Mouse (Mus musculus) hindbrain, embryonic 12.5 days (tissue): ENCODE results near the gene Ccdc6. TPM values are rescaled to one million over a fixed set of nuclear protein-coding genes. Genes with fewer than 3 reads are reported as not detected.

Source experiments
- ATAC-seq: fragments of 200-750 bp; cut with Nextera tagmentation; 2 replicates; pipeline ENCODE4 v1.8.0; 2017; ENCODE audit warnings: moderate TSS enrichment; ENCODE audit not compliant: low FRiP score
- H3K27ac ChIP-seq: fragments of 300-500 bp; sonication (generic); 2 replicates; pipeline ENCODE4 v1.5.1; 2016; ENCODE audit warnings: mild to moderate bottlenecking
- H3K27me3 ChIP-seq: fragments of 300-500 bp; sonication (generic); 2 replicates; pipeline ENCODE4 v1.6.1; 2016; ENCODE audit warnings: mild to moderate bottlenecking
- H3K36me3 ChIP-seq: fragments of 300-500 bp; sonication (generic); 2 replicates; pipeline ENCODE4 v1.6.1; 2016; ENCODE audit warnings: mild to moderate bottlenecking
- H3K4me1 ChIP-seq: fragments of 300-500 bp; sonication (generic); 2 replicates; pipeline ENCODE4 v1.6.1; 2016
- H3K4me2 ChIP-seq: fragments of 300-500 bp; sonication (generic); replicated peaks from 2 replicates; pipeline ENCODE4 v1.6.1; 2016; ENCODE audit warnings: mild to moderate bottlenecking
- H3K4me3 ChIP-seq: fragments of 300-500 bp; sonication (generic); 2 replicates; pipeline ENCODE4 v1.5.1; 2016; ENCODE audit warnings: mild to moderate bottlenecking
- H3K9ac ChIP-seq: fragments of 300-500 bp; sonication (generic); 2 replicates; pipeline ENCODE4 v1.6.1; 2016; ENCODE audit warnings: mild to moderate bottlenecking, moderate library complexity
- H3K9me3 ChIP-seq: fragments of 300-500 bp; sonication (generic); replicated peaks from 2 replicates; pipeline ENCODE4 v1.6.1; 2016; ENCODE audit warnings: mild to moderate bottlenecking
- WGBS: fragments of 180-500 bp; shearing (Covaris S2); methylation state at CpG from one replicate; pipeline ENCODE4 v1.1.7; 2016; 5-methylcytosine and 5-hydroxymethylcytosine counted together
- polyA plus RNA-seq: library from polyadenylated mRNA; unstranded; fragments of >200 nt; fragmentation: Nextera tagmentation; extraction: Ambion mirVana; gene quantifications from 2 replicates; pipeline ENCODE4 v1.2.1, GENCODE M21; 2016

Ccdc6 gene
- polyA plus RNA-seq, 1 experiment from 2014 or later = 17.0 TPM

DNA sequence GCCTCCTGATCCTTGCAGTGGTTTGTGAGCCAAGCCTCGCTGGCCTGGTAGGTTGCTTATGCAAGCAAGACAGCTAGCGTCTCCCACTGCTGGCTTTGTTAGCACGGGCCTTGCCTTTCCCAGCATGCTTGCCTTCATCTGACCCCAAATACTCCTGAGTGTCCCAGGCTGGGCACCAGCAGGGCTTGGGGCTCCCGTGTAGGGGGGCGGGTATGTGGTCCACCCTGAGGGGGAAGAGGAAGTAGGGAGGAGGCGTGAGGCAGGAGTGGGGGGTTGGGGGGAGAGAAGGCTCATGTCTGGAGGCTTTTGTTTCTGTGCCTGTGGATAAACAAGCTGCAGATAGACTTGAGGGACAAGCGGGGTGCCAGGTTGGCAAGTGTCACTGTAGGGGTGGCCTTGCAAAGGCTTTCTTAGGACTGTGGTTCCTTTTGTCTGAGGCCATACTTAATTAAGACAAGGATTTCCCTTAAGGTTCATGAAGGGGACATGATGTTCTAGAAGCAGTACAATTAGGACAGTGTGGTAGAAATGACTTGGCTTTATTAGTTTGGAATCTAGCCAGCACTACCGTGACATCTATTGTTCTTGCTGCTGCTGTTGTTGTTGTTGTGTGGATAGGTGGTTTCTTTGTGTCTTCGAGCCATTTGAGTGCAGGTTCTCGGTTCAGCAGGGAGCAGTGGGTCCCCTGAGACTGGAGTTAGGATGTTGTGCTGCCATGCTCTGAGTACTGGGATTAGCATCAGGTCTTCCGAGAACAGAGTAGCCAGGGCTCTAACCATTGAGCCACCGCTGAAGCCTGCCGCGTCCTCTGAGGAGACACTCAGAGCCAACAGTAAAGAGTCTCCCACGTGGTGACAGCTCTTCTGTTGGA, 86.5 kb downstream of the Ccdc6 start:
- Histone ChIP-seq H3K4me1 (peaks cover 10% of the 10 kb centered on the region), H3K9me3 (no peaks in the 10 kb centered on the region), H3K9ac (no peak overlapping the region), H3K36me3 (peaks cover 29% of the 10 kb centered on the region), H3K4me3 (no peak overlapping the region), H3K27me3 (no peaks in the 10 kb centered on the region), H3K4me2 (no peak overlapping the region), H3K27ac (no peak overlapping the region; the same call in none of the 2 replicates)
- 66% methylated on average over 15 of the region's 15 CpGs for WGBS
- ATAC-seq = no peak

DNA sequence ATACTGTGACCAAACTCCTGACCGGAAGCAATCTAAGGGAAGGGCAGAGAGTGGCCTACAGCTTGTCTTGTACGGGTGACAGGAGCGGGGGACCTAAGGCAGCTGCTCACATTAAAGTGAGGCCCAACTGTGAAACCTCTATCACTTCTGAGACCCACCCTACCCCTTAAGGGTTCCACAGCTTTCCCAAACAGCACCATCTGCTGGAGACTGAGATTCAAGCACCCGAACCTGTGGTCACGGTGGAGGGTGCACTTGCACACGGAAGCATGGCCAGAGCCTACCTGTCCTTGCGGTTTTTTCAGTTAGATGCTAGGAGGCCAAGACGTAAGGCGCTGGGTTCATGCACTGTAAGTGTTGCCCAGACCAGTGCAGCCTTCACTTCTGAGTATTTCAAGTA, 89.2 kb downstream of the Ccdc6 start:
- peaks cover 10% of the 10 kb centered on the region for H3K4me1 ChIP-seq
- WGBS = 82% methylated on average over 9 of the region's 9 CpGs
- ATAC-seq = no peak
- H3K27ac ChIP-seq = no peak overlapping the region
- no peak overlapping the region for H3K4me2 ChIP-seq
- no peak overlapping the region for H3K9ac ChIP-seq
- H3K4me3 ChIP-seq = no peak overlapping the region
- H3K9me3 ChIP-seq = no peaks in the 10 kb centered on the region
- peaks cover 41% of the 10 kb centered on the region for H3K36me3 ChIP-seq
- no peaks in the 10 kb centered on the region for H3K27me3 ChIP-seq

DNA sequence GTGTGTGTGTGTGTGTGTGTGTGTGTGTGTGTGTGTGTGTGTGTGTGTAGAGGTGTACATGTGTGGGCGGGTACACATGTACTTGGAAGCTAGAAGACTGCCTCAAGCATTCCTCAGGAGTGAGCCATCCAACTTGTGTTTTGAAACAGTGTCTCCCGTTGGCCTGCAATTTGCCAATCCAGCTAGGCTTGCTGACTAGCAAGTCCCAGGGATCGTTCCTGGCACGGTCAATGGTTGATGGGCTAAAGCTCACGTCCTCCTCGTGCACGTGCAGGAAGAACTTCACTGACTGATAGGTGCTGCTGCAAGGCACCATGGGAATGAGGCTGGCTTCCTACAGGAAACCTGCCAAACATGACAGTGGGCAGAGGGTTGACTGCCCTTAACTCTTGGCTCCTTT, 89.7 kb downstream of the Ccdc6 start:
- H3K9me3 ChIP-seq = no peaks in the 10 kb centered on the region
- H3K27ac ChIP-seq = no peak overlapping the region
- WGBS = 94% methylated on average over 7 of the region's 7 CpGs
- H3K9ac ChIP-seq = no peak overlapping the region
- ATAC-seq = no peak
- peaks cover 10% of the 10 kb centered on the region for H3K4me1 ChIP-seq
- no peak overlapping the region for H3K4me2 ChIP-seq
- no peaks in the 10 kb centered on the region for H3K27me3 ChIP-seq
- H3K36me3 ChIP-seq = peaks cover 43% of the 10 kb centered on the region
- H3K4me3 ChIP-seq = no peak overlapping the region

DNA sequence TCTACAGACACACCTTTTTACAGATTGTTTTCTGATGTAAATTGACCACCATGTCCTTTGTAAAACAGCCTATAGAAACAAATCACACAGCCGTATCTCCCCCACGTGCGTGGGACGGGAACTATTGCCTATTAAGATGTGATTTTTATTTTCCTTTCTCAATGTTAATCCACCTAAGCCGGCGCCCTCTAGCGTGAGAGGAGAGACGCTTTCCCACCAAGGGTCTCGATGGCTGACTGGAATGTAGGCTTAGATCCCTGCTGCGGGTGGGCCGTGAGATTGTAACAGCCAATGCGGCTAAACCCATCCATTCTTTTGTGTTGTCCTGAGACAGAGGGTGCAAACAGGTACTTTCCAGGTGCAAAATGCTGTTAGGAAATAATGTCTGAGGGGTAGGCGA, 92.9 kb downstream of the Ccdc6 start:
- Histone ChIP-seq H3K4me3 (no peak overlapping the region), H3K9me3 (no peaks in the 10 kb centered on the region), H3K9ac (no peak overlapping the region), H3K27me3 (no peaks in the 10 kb centered on the region), H3K36me3 (peaks cover 49% of the 10 kb centered on the region), H3K4me1 (no peaks in the 10 kb centered on the region), H3K4me2 (no peak overlapping the region), H3K27ac (no peak overlapping the region)
- ATAC-seq = no peak
- WGBS = 82% methylated on average over 13 of the region's 13 CpGs

DNA sequence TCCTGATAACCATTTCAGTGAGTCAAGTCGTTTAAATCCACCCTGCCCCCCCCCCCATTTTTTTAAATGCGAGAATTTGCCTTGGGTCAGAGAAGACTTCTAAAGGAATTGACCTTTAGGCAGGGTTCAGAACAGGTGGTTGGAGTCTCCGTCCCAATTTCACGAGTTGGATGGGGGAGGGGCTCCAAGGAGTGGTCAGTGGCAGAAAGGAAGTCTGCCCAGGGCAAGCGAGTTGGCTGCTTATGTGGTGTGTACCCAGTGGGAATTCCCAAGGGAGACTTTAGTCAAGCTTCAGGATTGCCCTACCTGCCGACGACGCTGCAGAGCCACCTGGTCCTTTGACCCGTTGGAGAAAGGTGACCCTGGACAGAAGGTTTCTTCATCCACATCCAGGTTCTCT, 97.4 kb downstream of the Ccdc6 start:
- H3K27me3 ChIP-seq = no peaks in the 10 kb centered on the region
- H3K4me3 ChIP-seq = no peak overlapping the region
- H3K27ac ChIP-seq = no peak overlapping the region
- H3K4me2 ChIP-seq = no peak overlapping the region
- WGBS = 67% methylated on average over 9 of the region's 9 CpGs
- peaks cover 25% of the 10 kb centered on the region for H3K36me3 ChIP-seq
- no peak for ATAC-seq
- H3K9ac ChIP-seq = no peak overlapping the region
- H3K4me1 ChIP-seq = no peaks in the 10 kb centered on the region
- H3K9me3 ChIP-seq = no peaks in the 10 kb centered on the region

DNA sequence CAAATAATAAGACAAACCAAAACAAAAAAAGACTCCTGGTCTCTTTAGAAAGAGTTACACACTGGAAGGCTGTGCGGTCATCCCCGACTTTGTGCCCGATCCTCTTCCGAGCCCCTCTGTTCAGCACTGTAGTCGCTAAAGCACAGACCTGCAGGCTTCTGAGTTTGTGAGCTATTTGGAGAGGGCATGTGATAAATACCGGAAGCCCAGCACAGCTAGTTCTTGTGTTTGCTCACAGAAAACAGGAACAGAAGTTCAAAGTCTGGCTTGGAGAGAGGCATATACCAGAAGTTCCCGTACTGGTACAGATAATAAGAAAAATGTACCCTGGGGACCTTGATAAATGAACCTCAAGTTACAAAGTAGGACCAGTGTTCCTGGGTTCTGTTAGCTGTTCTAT, 98.4 kb downstream of the Ccdc6 start:
- Histone ChIP-seq H3K4me1 (no peaks in the 10 kb centered on the region), H3K4me2 (no peak overlapping the region), H3K9me3 (no peaks in the 10 kb centered on the region), H3K27ac (no peak overlapping the region), H3K36me3 (peaks cover 16% of the 10 kb centered on the region; the same call in 1 of the 2 replicates), H3K4me3 (no peak overlapping the region), H3K27me3 (no peaks in the 10 kb centered on the region), H3K9ac (no peak overlapping the region)
- ATAC-seq = no peak
- 79% methylated on average over 7 of the region's 7 CpGs for WGBS

DNA sequence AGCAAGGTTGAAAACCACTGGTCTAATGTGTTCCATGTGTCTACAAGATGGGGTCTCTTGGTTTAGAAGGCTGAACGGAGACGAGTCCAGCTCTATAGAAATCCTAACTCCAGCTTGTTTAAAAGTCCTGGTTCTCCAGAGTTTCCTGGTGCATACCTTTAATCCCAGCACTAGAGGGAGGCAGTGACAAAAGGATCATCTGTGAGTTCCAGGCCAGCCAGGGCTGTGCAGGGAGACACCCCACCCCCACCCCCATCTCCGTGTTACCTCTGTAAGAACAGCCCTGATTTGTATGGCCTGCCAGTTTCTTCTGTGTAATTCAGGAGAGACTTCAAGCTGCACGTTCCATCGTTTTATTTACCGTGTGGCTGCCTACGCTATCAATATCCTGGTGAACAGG, 98.9 kb downstream of the Ccdc6 start:
- Histone ChIP-seq H3K27ac (no peak overlapping the region), H3K27me3 (no peaks in the 10 kb centered on the region), H3K4me3 (no peak overlapping the region), H3K4me2 (no peak overlapping the region), H3K36me3 (peaks cover 16% of the 10 kb centered on the region; the same call in 1 of the 2 replicates), H3K4me1 (no peaks in the 10 kb centered on the region; the same call in 1 of the 2 replicates), H3K9me3 (no peaks in the 10 kb centered on the region), H3K9ac (no peak overlapping the region)
- no peak for ATAC-seq
- WGBS = 65% methylated on average over 7 of the region's 7 CpGs

DNA sequence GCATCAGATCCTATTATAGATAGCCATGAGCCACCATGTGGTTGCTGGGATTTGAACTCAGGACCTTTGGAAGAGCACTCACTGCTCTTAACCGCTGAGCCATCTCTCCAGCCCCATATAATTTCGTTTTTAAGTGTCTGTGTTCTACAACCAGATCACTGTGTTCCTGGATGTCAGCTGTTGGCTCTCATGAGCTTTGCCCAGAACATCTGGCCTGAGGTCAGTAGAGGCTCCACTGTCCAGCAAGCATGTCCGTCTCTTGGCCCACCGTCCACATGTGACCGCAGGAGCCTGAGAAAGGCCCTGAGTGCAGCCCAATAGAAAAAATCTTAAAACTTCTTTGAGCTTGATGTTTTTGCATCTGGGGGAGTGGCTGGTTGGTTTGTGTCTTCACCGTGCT, 99.7 kb downstream of the Ccdc6 start:
- H3K27me3 ChIP-seq = no peaks in the 10 kb centered on the region
- WGBS = 91% methylated on average over 6 of the region's 6 CpGs
- ATAC-seq = no peak

DNA sequence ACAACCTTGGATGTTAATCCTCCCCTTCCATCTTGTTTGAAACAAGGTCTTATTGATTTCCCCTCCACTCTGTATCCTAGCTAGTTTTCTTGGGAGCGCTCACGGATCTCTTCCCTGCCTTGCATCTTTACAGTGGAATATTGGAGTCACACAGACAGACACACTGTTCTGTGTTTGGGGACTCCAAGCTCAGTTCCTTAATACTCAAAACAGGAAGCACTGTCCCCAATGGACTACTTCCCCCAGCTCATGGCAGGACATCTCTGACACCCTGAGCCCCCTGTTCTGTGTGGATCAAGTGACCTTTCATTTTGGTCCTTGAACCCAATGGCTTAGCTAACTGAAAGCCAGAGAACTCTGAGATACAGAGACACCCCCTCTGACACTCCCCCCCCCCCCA, 100.7 kb downstream of the Ccdc6 start:
- Histone ChIP-seq H3K9me3 (no peaks in the 10 kb centered on the region), H3K4me2 (no peak overlapping the region), H3K4me3 (no peak overlapping the region), H3K27ac (no peak overlapping the region), H3K36me3 (peaks cover 3% of the 10 kb centered on the region; the same call in 1 of the 2 replicates), H3K4me1 (no peaks in the 10 kb centered on the region; the same call in 1 of the 2 replicates), H3K27me3 (no peaks in the 10 kb centered on the region), H3K9ac (no peak overlapping the region)
- 83% methylated on average over 2 of the region's 2 CpGs for WGBS
- ATAC-seq = no peak

More for the DNA sequence above, 99.7 kb downstream of the Ccdc6 start:
- Histone ChIP-seq H3K9me3 (no peaks in the 10 kb centered on the region), H3K27ac (no peak overlapping the region), H3K4me1 (no peaks in the 10 kb centered on the region; the same call in 1 of the 2 replicates), H3K4me3 (no peak overlapping the region), H3K4me2 (no peak overlapping the region), H3K36me3 (peaks cover 11% of the 10 kb centered on the region; the same call in 1 of the 2 replicates), H3K9ac (no peak overlapping the region)

DNA sequence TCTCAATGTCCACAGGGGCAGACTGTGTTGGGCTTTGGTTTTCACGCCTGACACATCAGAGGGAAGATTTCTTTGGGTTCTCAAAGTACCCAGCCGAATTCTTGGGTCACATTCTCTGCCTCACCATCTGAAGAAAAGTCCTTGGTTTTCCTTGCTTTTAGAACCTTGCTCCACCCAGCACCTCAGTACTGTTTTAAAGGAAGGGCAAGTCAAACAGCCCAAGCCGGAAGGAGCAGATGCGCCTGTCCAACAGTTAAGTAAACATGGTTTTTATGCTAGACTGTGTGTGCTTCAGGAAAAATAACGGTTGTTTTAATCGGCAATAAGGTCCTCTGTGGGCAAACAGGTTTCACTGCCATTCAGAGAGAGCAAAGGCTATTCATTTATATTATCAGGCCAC, 101.1 kb downstream of the Ccdc6 start:
- no peaks in the 10 kb centered on the region for H3K27me3 ChIP-seq
- H3K4me3 ChIP-seq = no peak overlapping the region
- no peak overlapping the region for H3K27ac ChIP-seq
- no peak for ATAC-seq
- H3K9ac ChIP-seq = no peak overlapping the region
- H3K4me1 ChIP-seq = no peaks in the 10 kb centered on the region; the same call in 1 of the 2 replicates
- H3K9me3 ChIP-seq = no peaks in the 10 kb centered on the region
- H3K4me2 ChIP-seq = no peak overlapping the region
- WGBS = 75% methylated on average over 6 of the region's 6 CpGs
- H3K36me3 ChIP-seq = no peaks in the 10 kb centered on the region

DNA sequence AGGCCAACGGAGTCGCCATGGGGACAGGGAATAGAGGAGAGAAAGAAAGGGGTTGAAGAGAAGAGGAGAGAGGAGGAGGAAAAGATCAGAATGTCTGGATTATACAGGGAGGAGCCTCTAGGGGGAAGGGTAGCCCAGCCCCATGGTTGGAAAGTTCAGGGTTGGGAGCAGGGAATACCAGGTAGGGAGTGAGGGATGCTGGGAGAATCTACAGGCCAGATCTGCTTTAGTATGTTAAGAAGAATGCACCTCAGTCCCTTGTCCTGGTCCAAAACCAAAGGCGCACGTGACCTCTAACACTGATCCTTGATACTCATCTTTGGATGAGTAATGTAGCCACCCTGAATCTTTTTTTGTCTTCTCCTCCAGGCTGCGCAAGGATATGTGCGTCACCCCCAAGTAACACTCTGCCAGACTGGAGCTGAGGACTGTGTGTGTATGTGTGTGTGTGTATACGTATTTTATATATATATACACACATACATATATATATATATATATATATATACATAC, 102.1 kb downstream of the Ccdc6 start:
- no peak overlapping the region for H3K9ac ChIP-seq
- H3K4me3 ChIP-seq = no peak overlapping the region
- H3K27me3 ChIP-seq = no peaks in the 10 kb centered on the region
- no peak overlapping the region for H3K27ac ChIP-seq
- H3K4me2 ChIP-seq = no peak overlapping the region
- H3K9me3 ChIP-seq = no peaks in the 10 kb centered on the region
- no peaks in the 10 kb centered on the region for H3K36me3 ChIP-seq
- ATAC-seq = no peak
- 93% methylated on average over 7 of the region's 7 CpGs for WGBS
- no peaks in the 10 kb centered on the region; the same call in 1 of the 2 replicates for H3K4me1 ChIP-seq

DNA sequence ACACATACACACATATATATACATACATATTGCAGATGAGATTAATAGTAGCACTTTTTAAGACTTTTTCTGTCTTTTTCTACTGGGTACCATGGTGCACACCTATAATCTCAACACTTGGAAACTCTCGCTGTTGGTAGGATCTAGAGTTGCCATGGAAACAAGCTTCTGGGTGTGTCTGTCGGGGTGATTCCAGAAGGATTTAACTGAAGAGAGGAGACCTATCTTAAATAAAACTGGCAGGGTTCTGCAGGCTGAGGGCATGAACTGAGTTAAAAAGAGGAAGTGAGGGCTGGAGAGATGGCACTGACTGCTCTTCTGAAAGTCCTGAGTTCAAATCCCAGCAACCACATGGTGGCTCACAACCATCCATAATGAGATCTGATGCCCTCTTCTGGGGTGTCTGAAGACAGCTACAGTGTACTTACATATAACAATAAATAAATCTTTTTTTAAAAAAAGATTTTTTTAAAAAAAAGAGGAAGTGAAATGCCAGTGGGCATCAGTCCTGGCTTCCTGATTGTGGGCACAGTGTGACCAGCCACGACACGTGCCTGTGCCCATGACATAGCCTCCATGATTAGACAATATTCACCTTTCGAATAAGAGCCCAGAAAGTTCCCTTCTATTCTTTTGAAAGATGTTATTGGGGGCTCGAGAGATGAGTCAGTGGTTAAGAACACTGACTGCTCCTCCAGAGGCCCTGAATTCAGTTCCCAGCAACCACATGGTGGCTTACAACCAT, 102.7 kb downstream of the Ccdc6 start:
- H3K36me3 ChIP-seq = no peaks in the 10 kb centered on the region
- H3K4me1 ChIP-seq = no peaks in the 10 kb centered on the region; the same call in 1 of the 2 replicates
- H3K27me3 ChIP-seq = no peaks in the 10 kb centered on the region
- H3K27ac ChIP-seq = no peak overlapping the region
- H3K4me2 ChIP-seq = no peak overlapping the region
- no peak for ATAC-seq
- no peaks in the 10 kb centered on the region for H3K9me3 ChIP-seq
- H3K4me3 ChIP-seq = no peak overlapping the region
- 90% methylated on average over 6 of the region's 6 CpGs for WGBS
- H3K9ac ChIP-seq = no peak overlapping the region
